Mouse (Mus musculus) intestine, embryonic 14.5 days (tissue): ENCODE measurements at regions not wholly inside any gene's neighbourhood (a gene's known extent, or its start where the extent isn't known, plus 50 kb on each side); places are given as distances from the start of the nearest gene placed in this dataset.

Experiments used
- ATAC-seq: fragments of 200-750 bp; cut with Nextera tagmentation; replicated peaks from 2 replicates; pipeline ENCODE4 v1.8.0; 2017; ENCODE audit warnings: low read depth, moderate number of reproducible peaks, moderate TSS enrichment, moderate library complexity; ENCODE audit not compliant: low FRiP score, low TSS enrichment
- DNase-seq: peaks from one replicate; pipeline ENCODE4 v3.0.0-alpha.2; 2018; ENCODE audit warnings: low spot score
- H3K27ac ChIP-seq: fragments of 300-500 bp; sonication (generic); 2 replicates; pipeline ENCODE4 v1.5.1; 2014; ENCODE audit warnings: low read depth, mild to moderate bottlenecking, control low read depth
- H3K27me3 ChIP-seq: fragments of 300-500 bp; sonication (generic); replicated peaks from 2 replicates; pipeline ENCODE4 v1.6.1; 2014; ENCODE audit warnings: low read length, control low read depth; ENCODE audit not compliant: control insufficient read depth, insufficient read depth
- H3K36me3 ChIP-seq: fragments of 300-500 bp; sonication (generic); 2 replicates; pipeline ENCODE4 v1.6.1; 2014; ENCODE audit warnings: low read length, control low read depth; ENCODE audit not compliant: control insufficient read depth, insufficient read depth
- H3K4me1 ChIP-seq: fragments of 300-500 bp; sonication (generic); replicated peaks from 2 replicates; pipeline ENCODE4 v1.6.1; 2014; ENCODE audit warnings: low read length, control low read depth, mixed read lengths; ENCODE audit not compliant: control insufficient read depth, insufficient read depth
- H3K4me2 ChIP-seq: fragments of 300-500 bp; sonication (generic); 2 replicates; pipeline ENCODE4 v1.6.1; 2014; ENCODE audit warnings: low read length
- H3K4me3 ChIP-seq: fragments of 300-500 bp; sonication (generic); 2 replicates; pipeline ENCODE4 v1.5.1; 2014; ENCODE audit warnings: low read depth, low read length, control low read depth, mixed read lengths
- H3K9ac ChIP-seq: fragments of 300-500 bp; sonication (generic); 2 replicates; pipeline ENCODE4 v1.6.1; 2014; ENCODE audit warnings: mild to moderate bottlenecking, low read length
- H3K9me3 ChIP-seq: fragments of 300-500 bp; sonication (generic); 2 replicates; pipeline ENCODE4 v1.6.1; 2016; ENCODE audit warnings: low read length, control low read depth; ENCODE audit not compliant: control insufficient read depth
- whole genome bisulfite sequencing: fragments of 180-500 bp; shearing (Covaris S2); extraction: QIAGEN DNeasy Blood & Tissue Kit; methylation state at CpG from one replicate; pipeline ENCODE4 v1.1.7; 2014; 5-methylcytosine and 5-hydroxymethylcytosine counted together

DNA sequence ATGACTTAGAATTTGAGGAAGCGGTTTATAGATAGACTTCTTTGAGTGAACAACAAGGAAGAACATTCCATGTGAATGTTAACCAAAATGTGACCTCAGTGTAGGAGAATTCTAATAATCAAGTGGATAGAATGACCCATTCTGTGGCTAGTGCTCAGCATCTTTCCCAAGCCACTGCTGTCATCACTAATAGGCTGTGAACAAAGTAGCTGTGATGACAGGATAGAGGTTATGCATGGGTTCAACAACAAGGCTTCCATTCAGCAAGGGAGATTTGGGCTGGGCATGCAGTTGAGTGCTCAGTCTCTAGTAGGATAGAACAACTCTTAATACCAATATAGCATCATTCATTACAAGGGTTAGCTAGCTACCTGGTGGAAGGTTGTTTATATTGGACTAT is 483.0 kb upstream of the Pappa start:
- Histone ChIP-seq H3K4me1 (no peaks in the 10 kb centered on the region), H3K9ac (no peak overlapping the region), H3K27me3 (no peaks in the 10 kb centered on the region), H3K36me3 (no peaks in the 10 kb centered on the region), H3K9me3 (no peaks in the 10 kb centered on the region), H3K4me2 (no peak overlapping the region), H3K4me3 (no peak overlapping the region), H3K27ac (no peak overlapping the region)
- 88% methylated on average over 1 of the region's 1 CpGs for WGBS
- DNase-seq: no peak
- no peak for ATAC-seq

DNA sequence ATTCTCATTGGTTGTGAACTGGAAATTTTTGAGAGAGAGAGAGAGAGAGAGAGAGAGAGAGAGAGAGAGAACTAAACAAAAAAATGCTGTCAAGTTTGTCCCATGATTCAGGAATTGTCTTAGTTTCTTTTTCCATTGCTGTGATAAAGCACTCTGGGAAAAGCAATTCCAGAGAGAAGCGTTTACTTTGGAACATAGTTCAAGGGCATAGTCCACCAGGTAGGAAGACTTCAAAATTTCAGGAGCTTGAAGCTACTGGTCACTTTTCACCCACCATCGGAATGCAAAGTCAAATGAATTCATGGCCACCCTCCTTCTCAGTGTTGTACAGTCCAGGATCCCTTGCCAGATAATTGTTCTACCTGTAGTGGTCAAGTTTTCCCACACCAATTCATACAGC is 478.8 kb upstream of the Pappa start:
- no peak overlapping the region for H3K4me2 ChIP-seq
- ATAC-seq (no peak), DNase-seq (no peak)
- H3K9ac ChIP-seq: no peak overlapping the region
- no peaks in the 10 kb centered on the region for H3K9me3 ChIP-seq
- H3K36me3 ChIP-seq: no peaks in the 10 kb centered on the region
- WGBS: 88% methylated on average over 2 of the region's 2 CpGs
- H3K4me1 ChIP-seq: no peaks in the 10 kb centered on the region
- H3K4me3 ChIP-seq: no peak overlapping the region
- H3K27me3 ChIP-seq: no peaks in the 10 kb centered on the region
- no peak overlapping the region for H3K27ac ChIP-seq

DNA sequence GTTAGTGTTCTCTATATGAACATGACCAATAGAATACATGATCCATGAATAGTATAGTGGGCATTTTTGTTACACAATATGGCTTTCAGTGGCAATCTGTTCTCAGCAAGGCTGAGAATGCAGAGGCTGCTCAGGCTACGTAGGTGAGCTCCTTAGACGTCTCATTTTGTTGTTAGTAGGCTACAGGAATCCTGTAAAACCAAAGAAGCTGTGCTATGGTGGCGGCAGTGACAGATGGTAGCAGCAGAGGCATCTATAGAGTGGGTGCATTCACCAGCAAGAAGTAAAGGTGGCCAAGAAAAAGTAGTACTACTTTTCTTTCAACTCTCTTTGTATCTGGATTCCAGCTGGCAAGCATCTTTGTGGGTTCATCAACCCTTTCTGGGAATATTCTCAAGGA is 469.8 kb upstream of the Pappa start:
- Histone ChIP-seq H3K4me1 (no peaks in the 10 kb centered on the region), H3K9me3 (no peaks in the 10 kb centered on the region), H3K36me3 (no peaks in the 10 kb centered on the region), H3K9ac (no peak overlapping the region), H3K4me3 (no peak overlapping the region), H3K4me2 (no peak overlapping the region), H3K27ac (no peak overlapping the region), H3K27me3 (no peaks in the 10 kb centered on the region)
- DNase-seq (no peak), ATAC-seq (no peak)
- WGBS: 80% methylated on average over 3 of the region's 3 CpGs

DNA sequence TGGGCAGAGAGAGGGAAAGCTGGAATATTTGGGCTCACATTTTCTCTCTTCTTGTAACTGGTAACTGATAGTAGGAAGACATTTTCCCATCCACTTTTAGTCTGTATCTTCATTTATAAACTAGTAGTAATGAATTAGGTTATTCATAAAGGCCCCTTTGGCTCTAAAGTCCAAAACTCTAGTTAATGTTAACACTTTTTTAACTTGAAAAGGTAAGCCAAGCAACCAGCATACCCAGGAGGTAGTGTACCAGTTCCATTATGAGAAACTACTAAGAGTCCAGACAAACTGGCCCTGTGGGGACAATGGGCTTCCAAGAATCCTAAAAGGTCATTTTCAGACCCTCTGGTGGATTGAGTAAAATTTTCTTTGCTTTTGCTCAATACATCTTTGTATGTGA is 468.4 kb upstream of the Pappa start:
- Histone ChIP-seq H3K27ac (no peak overlapping the region), H3K4me3 (no peak overlapping the region), H3K4me1 (no peaks in the 10 kb centered on the region), H3K9me3 (no peaks in the 10 kb centered on the region), H3K4me2 (no peak overlapping the region), H3K9ac (no peak overlapping the region), H3K27me3 (no peaks in the 10 kb centered on the region), H3K36me3 (no peaks in the 10 kb centered on the region)
- ATAC-seq (no peak), DNase-seq (no peak)

DNA sequence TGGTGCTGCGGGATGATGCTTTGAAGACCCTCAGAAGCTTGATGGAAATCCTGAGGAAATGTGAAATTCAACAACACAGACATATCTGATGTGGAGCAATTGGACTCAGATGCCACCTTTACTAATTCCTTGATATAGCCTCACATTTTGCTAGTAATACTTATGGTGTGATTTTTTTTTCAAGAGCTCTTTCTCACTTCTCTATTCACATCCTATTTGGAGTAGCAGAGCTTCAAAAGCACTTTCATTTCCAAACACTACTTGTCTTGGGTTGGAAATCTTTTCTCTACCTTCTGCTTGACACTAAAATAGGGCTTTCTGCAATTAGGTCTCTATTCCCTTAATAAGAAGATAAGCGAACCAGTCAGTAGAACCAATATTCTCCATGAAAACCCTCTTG is 460.3 kb upstream of the Pappa start:
- ATAC-seq: no peak
- Histone ChIP-seq H3K36me3 (no peaks in the 10 kb centered on the region), H3K27me3 (no peaks in the 10 kb centered on the region), H3K9ac (no peak overlapping the region), H3K4me1 (no peaks in the 10 kb centered on the region), H3K27ac (no peak overlapping the region), H3K4me2 (no peak overlapping the region), H3K4me3 (no peak overlapping the region), H3K9me3 (no peaks in the 10 kb centered on the region)
- no peak for DNase-seq
- WGBS: 86% methylated on average over 2 of the region's 2 CpGs

DNA sequence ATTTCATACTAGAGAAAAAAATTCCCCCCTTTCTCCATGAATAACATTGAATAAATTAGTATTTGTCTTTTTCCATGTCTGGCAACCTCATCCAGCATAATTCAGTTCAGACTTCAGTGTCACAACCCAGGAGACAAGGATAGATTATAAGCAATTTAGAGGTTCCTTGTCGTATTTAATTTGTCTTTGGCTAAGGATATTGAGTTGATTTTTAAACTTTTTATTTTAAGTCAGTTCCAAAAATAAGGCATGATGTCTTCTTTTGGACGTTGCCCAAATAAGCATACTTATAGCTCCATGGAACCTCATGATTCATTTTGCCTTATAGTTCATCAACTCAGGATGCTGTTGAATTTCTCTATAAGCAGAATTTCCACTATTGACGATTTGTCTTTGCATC is 456.0 kb upstream of the Pappa start:
- no peak overlapping the region for H3K4me3 ChIP-seq
- no peak overlapping the region for H3K4me2 ChIP-seq
- no peaks in the 10 kb centered on the region for H3K27me3 ChIP-seq
- DNase-seq: no peak
- no peaks in the 10 kb centered on the region for H3K9me3 ChIP-seq
- H3K36me3 ChIP-seq: no peaks in the 10 kb centered on the region
- ATAC-seq: no peak
- H3K4me1 ChIP-seq: no peaks in the 10 kb centered on the region
- 77% methylated on average over 3 of the region's 3 CpGs for WGBS
- H3K27ac ChIP-seq: no peak overlapping the region
- no peak overlapping the region for H3K9ac ChIP-seq

DNA sequence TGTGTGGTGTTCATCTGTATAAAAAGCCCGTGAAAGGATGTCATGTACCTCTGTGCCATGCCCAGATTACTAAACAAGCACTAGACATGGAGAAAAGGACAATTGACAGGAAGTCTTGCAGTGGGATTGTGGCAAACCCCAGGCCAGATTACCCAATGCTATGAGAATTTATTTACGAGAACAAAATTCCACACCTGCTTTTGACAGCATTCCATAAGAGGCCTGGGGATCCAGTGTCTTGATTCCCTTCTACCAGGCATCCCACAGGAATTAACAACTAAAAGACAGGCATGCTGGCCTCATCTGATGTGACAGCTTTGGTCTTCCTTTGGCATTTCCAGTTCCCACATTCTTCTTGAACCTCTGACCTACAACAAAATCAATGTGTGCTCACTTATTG is 454.3 kb upstream of the Pappa start:
- 75% methylated on average over 2 of the region's 2 CpGs for WGBS
- Histone ChIP-seq H3K4me3 (no peak overlapping the region), H3K27ac (no peak overlapping the region), H3K4me1 (no peaks in the 10 kb centered on the region), H3K27me3 (no peaks in the 10 kb centered on the region), H3K36me3 (no peaks in the 10 kb centered on the region), H3K9ac (no peak overlapping the region), H3K9me3 (no peaks in the 10 kb centered on the region), H3K4me2 (no peak overlapping the region)
- ATAC-seq: no peak
- no peak for DNase-seq

DNA sequence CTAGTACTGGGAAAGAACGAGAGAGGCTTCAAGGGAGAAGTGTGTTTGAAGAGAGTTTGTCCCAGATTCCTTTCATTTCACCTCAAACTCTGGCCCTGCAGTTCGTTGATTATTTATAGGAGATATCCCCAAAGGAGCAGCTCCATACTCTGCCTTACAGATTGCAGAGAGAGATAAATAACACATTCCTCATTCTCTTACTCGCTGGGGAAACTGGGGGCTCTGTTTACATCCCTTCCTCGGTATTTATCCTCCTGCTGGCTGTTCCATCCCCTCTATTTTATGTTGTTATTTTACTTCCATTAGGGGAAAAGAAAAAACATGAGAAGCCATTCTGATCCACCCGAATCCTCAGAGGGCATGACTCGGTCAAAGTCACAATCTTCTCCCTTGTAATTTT is 447.5 kb upstream of the Pappa start:
- ATAC-seq (no peak), DNase-seq (no peak)
- 0 out of 2 replicates have a peak overlapping the region, but pooled peaks have one; percentile 3 for H3K27ac ChIP-seq
- H3K4me3 ChIP-seq: no peak overlapping the region
- no peak overlapping the region for H3K9ac ChIP-seq
- no peaks in the 10 kb centered on the region for H3K4me1 ChIP-seq
- no peak overlapping the region for H3K4me2 ChIP-seq
- no peaks in the 10 kb centered on the region for H3K27me3 ChIP-seq
- WGBS: 18% methylated on average over 6 of the region's 6 CpGs
- no peaks in the 10 kb centered on the region for H3K9me3 ChIP-seq
- H3K36me3 ChIP-seq: no peaks in the 10 kb centered on the region

DNA sequence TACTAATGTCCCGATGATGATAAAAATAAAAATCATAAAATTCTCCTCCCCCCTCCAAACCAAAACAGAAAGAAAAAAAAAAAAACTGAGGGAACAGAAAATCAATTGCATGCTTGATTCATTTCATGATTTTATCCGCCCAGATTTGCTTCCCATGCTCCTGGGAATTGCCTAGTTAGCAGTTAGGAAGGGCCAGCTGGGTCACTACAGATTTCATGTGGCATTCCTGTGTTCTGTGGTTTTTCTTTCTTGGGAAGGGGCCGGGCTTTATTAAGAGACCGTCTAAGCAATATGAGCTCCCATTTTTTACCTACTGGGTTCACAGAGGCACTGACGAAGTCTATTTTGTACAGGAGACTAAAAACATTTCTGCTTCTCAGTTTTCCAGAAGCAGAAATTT is 447.1 kb upstream of the Pappa start:
- Histone ChIP-seq H3K27ac (0 out of 2 replicates have a peak overlapping the region, but pooled peaks have one; percentile 3), H3K4me2 (no peak overlapping the region), H3K9ac (no peak overlapping the region), H3K36me3 (no peaks in the 10 kb centered on the region), H3K9me3 (no peaks in the 10 kb centered on the region), H3K4me3 (no peak overlapping the region), H3K27me3 (no peaks in the 10 kb centered on the region), H3K4me1 (no peaks in the 10 kb centered on the region)
- DNase-seq (no peak), ATAC-seq (no peak)
- 51% methylated on average over 5 of the region's 5 CpGs for WGBS
